In genomic region chr14:49590322-49590721, GRCm38 (mm10) we compare ENCODE assay signal across 27 mouse cellular contexts.
DNase-seq lines count a peak whose midpoint lies in the region; ATAC-seq lines count a peak whose summit lies in the region.
"Had no signal": no experiment of that assay in that cellular context is flagged by ENCODE, and none has a peak within 500 bp of the region (broad histone marks: within the 10 kb centered on the region; RNA-seq: fewer than 3 reads in every experiment).

No protein-coding gene starts in this region.

- no peak overlapping the region for H3K4me3 ChIP-seq in forebrain, embryonic 14.5 days (ENCODE audit: low read depth, low read length)
- H3K4me3 ChIP-seq: forebrain, embryonic 10.5 days; forebrain, embryonic 13.5 days; gastrocnemius, adult 2 months; hindbrain, embryonic 12.5 days; hindbrain, embryonic 15.5 days had no signal

- peak; percentile 31 to 44 for DNase-seq in frontal cortex, adult 2 months (ENCODE audit: extremely low spot score in 1 of 2, low spot score in 1 of 2)
- no peak for DNase-seq in frontal cortex, postnatal 25 days (ENCODE audit: low spot score in 2 of 2)
- DNase-seq in left cerebral cortex, adult 9 months (ENCODE audit: low spot score in 2 of 2) = peak; percentile 5 to 33
- no peak for DNase-seq in left cerebral cortex, postnatal 10 days (ENCODE audit: extremely low spot score in 1 of 2, low spot score in 2 of 2)
- peak; percentile 6 to 12 for DNase-seq in right cerebral cortex, adult 2 months (ENCODE audit: low spot score in 2 of 2)
- DNase-seq in right cerebral cortex, postnatal 4 days = no peak
- DNase-seq in right cerebral cortex, postnatal 36 days (ENCODE audit: low spot score in 2 of 2) = peak; percentile 10 to 18
- no peak for DNase-seq in forebrain, embryonic 14.5 days (ENCODE audit: low spot score)
- DNase-seq: adrenal gland, postnatal 14 days; B cell, adult 2 months; cerebellum, adult 11-12 months; cerebellum, adult 8-10 months; cerebellum, postnatal 10 days; cerebellum, postnatal 36 days; embryo, embryonic 11 days; forebrain, postnatal 0 days; gastrocnemius, adult 2 months; gastrocnemius, postnatal 14 days; heart, adult 11 months had no signal

- H3K27ac ChIP-seq in forebrain, embryonic 14.5 days (ENCODE audit: low read depth, low read length) = no peak overlapping the region
- H3K27ac ChIP-seq: forebrain, embryonic 10.5 days; forebrain, embryonic 13.5 days; gastrocnemius, adult 2 months; hindbrain, embryonic 12.5 days; hindbrain, embryonic 15.5 days had no signal

- no peaks in the 10 kb centered on the region for H3K4me1 ChIP-seq in forebrain, embryonic 14.5 days (ENCODE audit: control insufficient read depth, insufficient read depth, low read length)
- H3K4me1 ChIP-seq: forebrain, embryonic 13.5 days; hindbrain, embryonic 12.5 days; hindbrain, embryonic 15.5 days had no signal

- H3K9me3 ChIP-seq in forebrain, embryonic 14.5 days (replicated peaks; ENCODE audit: control insufficient read depth, low read length) = no peaks in the 10 kb centered on the region
- H3K9me3 ChIP-seq: forebrain, embryonic 10.5 days; forebrain, embryonic 13.5 days; G1E; hindbrain, embryonic 12.5 days; hindbrain, embryonic 15.5 days had no signal

- H3K4me2 ChIP-seq in forebrain, embryonic 14.5 days (ENCODE audit: low read length) = no peak overlapping the region
- H3K4me2 ChIP-seq: forebrain, embryonic 13.5 days; heart, embryonic 11.5 days; hindbrain, embryonic 12.5 days; hindbrain, embryonic 15.5 days had no signal

- WGBS in forebrain, embryonic 14.5 days = 96% methylated on average over 4 of the region's 4 CpGs

- no peaks in the 10 kb centered on the region for H3K27me3 ChIP-seq in forebrain, embryonic 14.5 days (replicated peaks; ENCODE audit: control insufficient read depth, insufficient read depth, low read length)
- H3K27me3 ChIP-seq: CH12.LX; forebrain, embryonic 13.5 days; hindbrain, embryonic 12.5 days; hindbrain, embryonic 15.5 days had no signal

- intact Hi-C loops in left cerebral cortex, postnatal 10 days (cut with DNase I) = no loop called here

- no peak overlapping the region for H3K9ac ChIP-seq in forebrain, embryonic 14.5 days (ENCODE audit: low read length)
- H3K9ac ChIP-seq: forebrain, embryonic 13.5 days; forebrain, postnatal 0 days; hindbrain, embryonic 12.5 days; hindbrain, embryonic 15.5 days had no signal

- ATAC-seq in forebrain, embryonic 14.5 days = no peak
- ATAC-seq: forebrain, embryonic 13.5 days; forebrain, postnatal 0 days; Patski had no signal

- H3K36me3 ChIP-seq in forebrain, embryonic 14.5 days (ENCODE audit: control insufficient read depth, insufficient read depth, low read length) = no peaks in the 10 kb centered on the region
- H3K36me3 ChIP-seq: forebrain, embryonic 10.5 days; G1E; hindbrain, embryonic 12.5 days; hindbrain, embryonic 15.5 days had no signal

Comparison
In these comparisons a context has a peak if more than half of its experiments do, and no peak if none do; other contexts are left out.
1. DNase-seq: peak in frontal cortex, adult 2 months (2 of 2), left cerebral cortex, adult 9 months (2 of 2), right cerebral cortex, adult 2 months (2 of 2) and right cerebral cortex, postnatal 36 days (2 of 2); none in frontal cortex, postnatal 25 days (0 of 2), left cerebral cortex, postnatal 10 days (0 of 2), right cerebral cortex, postnatal 4 days (single experiment) and forebrain, embryonic 14.5 days (single experiment).